Mouse (Mus musculus): ENCODE data around the gene 1700029F12Rik. TPM values are rescaled to one million over a fixed set of nuclear protein-coding genes. Genes with fewer than 3 reads are reported as not detected.

Gene 1700029F12Rik
- polyA plus RNA-seq, 1 experiment: 0.09 TPM

DNA sequence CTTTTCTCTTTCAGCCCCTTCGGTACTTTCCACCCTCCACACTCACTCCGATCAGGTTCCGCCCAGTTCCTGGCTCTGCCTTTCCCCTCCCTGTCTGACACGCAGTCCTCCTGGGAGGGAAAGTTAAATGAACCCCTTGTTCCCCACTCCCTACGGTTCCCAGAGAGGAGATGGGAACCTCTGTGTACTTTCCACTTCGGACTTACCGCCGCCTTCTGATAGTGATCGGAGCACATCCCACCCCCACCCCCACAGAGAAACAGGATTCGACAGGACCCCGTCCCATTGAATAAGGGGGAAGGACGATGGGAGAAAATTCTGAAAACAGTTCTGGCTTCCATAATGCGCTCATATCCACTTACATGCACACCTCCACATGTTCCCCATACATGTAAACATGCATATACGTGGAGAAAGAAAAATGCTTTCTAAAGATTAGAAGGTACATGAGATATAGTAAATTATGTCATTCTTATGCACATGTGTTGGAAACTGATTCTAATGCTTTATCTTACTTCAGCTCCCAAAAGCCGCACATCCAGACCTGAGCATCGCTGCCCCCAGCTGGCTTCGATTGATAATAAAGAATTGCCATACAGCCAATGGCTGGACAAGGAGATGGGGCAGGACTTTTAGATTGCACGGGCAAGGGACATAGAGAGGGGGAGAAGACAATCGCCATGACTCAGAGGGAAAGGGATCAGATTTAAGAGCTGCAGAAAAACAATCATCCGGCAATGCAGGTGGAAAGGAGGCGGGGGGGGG is 26.5 kb downstream of the 1700029F12Rik start:
- TF ChIP-seq CTCF (IDR thresholded peaks at IDR 0.05; ENCODE audit: extremely low read depth, insufficient read depth, insufficient read length, insufficient replicate concordance) (no peak), POLR2A (IDR thresholded peaks at IDR 0.05; ENCODE audit: low read depth, low read length) (no peak)
- Histone ChIP-seq H3K4me1 (ENCODE audit: control insufficient read depth, insufficient read depth, insufficient read length) (0 out of 2 replicates have a peak, but pooled peaks cover 2% of the 10 kb centered on the region), H3K36me3 (ENCODE audit: control insufficient read depth, insufficient read depth, low read length) (no peaks in the 10 kb centered on the region), H3K4me3 (ENCODE audit: extremely low read depth, insufficient read depth, insufficient read length) (peak overlapping the region; percentile 38; the same call in 1 of the 2 replicates), H3K27ac (ENCODE audit: insufficient read depth, low read length) (no peak overlapping the region), H3K27me3 (ENCODE audit: control insufficient read depth, insufficient read depth, low read length) (peaks cover 7% of the 10 kb centered on the region; the same call in 1 of the 2 replicates)
- DNase-seq (ENCODE audit: low read depth in 1 of 2, low spot score in 2 of 2): no peak
- WGBS: 3% methylated on average over 21 of the region's 21 CpGs

DNA sequence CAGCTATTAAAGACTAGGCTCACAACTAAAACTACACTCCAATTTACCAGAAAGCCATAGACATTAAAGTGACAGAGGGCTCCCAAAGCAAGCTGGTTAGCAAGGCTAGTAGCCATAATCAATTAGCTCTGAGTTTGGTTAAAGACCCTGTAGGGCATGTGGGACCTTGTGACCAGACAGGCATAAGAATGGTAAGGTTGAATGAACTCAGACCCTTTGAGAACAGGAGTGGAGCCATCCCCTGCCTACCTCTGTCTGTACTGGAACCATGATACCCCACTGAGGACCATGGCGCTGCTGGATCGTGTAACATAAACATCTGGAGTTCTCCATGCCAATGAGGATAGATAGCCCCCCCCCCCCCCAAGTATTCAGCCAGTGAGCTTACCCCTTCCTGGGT is 27.4 kb downstream of the 1700029F12Rik start:
- Histone ChIP-seq H3K36me3 (ENCODE audit: control insufficient read depth, insufficient read depth, low read length) (no peaks in the 10 kb centered on the region), H3K27me3 (ENCODE audit: control insufficient read depth, insufficient read depth, low read length) (peaks cover 7% of the 10 kb centered on the region; the same call in 1 of the 2 replicates), H3K4me3 (ENCODE audit: extremely low read depth, insufficient read depth, insufficient read length) (no peak overlapping the region), H3K27ac (ENCODE audit: insufficient read depth, low read length) (no peak overlapping the region), H3K4me1 (ENCODE audit: control insufficient read depth, insufficient read depth, insufficient read length) (0 out of 2 replicates have a peak, but pooled peaks cover 2% of the 10 kb centered on the region)
- TF ChIP-seq POLR2A (IDR thresholded peaks at IDR 0.05; ENCODE audit: low read depth, low read length) (no peak), CTCF (IDR thresholded peaks at IDR 0.05; ENCODE audit: extremely low read depth, insufficient read depth, insufficient read length, insufficient replicate concordance) (no peak)
- no peak for DNase-seq (ENCODE audit: low read depth in 1 of 2, low spot score in 2 of 2)
- 64% methylated on average over 2 of the region's 2 CpGs for whole genome bisulfite sequencing

- no peaks in the 10 kb centered on the region for H3K36me3 ChIP-seq (ENCODE audit: control insufficient read depth, insufficient read depth, low read length)
- no peak overlapping the region for H3K4me3 ChIP-seq (ENCODE audit: extremely low read depth, insufficient read depth, insufficient read length)
- no peak for DNase-seq (ENCODE audit: low read depth in 1 of 2, low spot score in 2 of 2)
- no peaks in the 10 kb centered on the region for H3K27me3 ChIP-seq (ENCODE audit: control insufficient read depth, insufficient read depth, low read length)
- no peak overlapping the region for H3K27ac ChIP-seq (ENCODE audit: insufficient read depth, low read length)
- TF ChIP-seq CTCF (IDR thresholded peaks at IDR 0.05; ENCODE audit: extremely low read depth, insufficient read depth, insufficient read length, insufficient replicate concordance): no peak
- no peak for TF ChIP-seq POLR2A (IDR thresholded peaks at IDR 0.05; ENCODE audit: low read depth, low read length)
- no peaks in the 10 kb centered on the region for H3K4me1 ChIP-seq (ENCODE audit: control insufficient read depth, insufficient read depth, insufficient read length)
- 89% methylated on average over 1 of the region's 1 CpGs for WGBS
These were observed 37.1 kb downstream of the 1700029F12Rik start for GRCm38 (mm10) chr13:96997080-96997479.

GRCm38 (mm10) chr13:96995243-96995642 is 38.9 kb downstream of the 1700029F12Rik start:
- DNase-seq (ENCODE audit: low read depth in 1 of 2, low spot score in 2 of 2): no peak
- TF ChIP-seq POLR2A (IDR thresholded peaks at IDR 0.05; ENCODE audit: low read depth, low read length): no peak
- TF ChIP-seq CTCF (IDR thresholded peaks at IDR 0.05; ENCODE audit: extremely low read depth, insufficient read depth, insufficient read length, insufficient replicate concordance): no peak
- no peaks in the 10 kb centered on the region for H3K27me3 ChIP-seq (ENCODE audit: control insufficient read depth, insufficient read depth, low read length)
- no peaks in the 10 kb centered on the region for H3K4me1 ChIP-seq (ENCODE audit: control insufficient read depth, insufficient read depth, insufficient read length)
- 5% methylated on average over 5 of the region's 5 CpGs for WGBS
- H3K27ac ChIP-seq (ENCODE audit: insufficient read depth, low read length): no peak overlapping the region
- no peak overlapping the region for H3K4me3 ChIP-seq (ENCODE audit: extremely low read depth, insufficient read depth, insufficient read length)
- H3K36me3 ChIP-seq (ENCODE audit: control insufficient read depth, insufficient read depth, low read length): no peaks in the 10 kb centered on the region

DNA sequence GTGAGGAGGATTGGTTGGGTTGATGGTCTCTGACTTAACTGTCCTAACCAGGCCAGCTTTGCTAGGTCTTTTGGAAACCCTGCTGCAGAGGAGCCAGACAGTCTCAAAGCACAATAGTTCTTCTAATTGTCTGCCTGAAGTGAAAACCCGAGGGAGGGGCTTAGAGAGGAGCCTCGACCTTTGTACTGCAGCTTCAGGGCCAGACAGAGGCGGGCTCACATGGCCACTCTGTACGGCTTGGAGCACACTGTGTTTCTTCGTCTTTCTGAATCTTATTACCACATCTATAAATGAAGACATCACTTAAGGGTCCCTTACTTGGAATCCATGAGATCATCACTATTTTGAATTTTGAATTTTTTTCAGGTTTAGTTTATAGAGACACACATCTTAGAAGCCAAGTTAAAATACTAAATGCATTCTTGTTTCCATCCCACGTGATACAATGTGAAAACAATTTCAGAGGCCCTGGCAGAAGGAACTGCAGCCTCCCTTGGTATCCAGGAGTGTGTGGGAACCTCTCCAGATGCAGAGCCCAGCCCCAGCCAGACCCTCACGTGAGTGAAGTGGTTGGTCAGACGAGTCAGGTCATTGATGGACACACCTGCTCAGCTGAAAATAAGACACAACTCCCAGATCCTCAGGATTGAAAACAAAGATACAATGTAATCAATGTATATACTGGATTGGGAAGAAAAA is 40.7 kb downstream of the 1700029F12Rik start:
- no peak overlapping the region for H3K4me3 ChIP-seq (ENCODE audit: extremely low read depth, insufficient read depth, insufficient read length)
- WGBS: 69% methylated on average over 8 of the region's 8 CpGs
- DNase-seq (ENCODE audit: low read depth in 1 of 2, low spot score in 2 of 2): no peak
- H3K27ac ChIP-seq (ENCODE audit: insufficient read depth, low read length): no peak overlapping the region
- TF ChIP-seq CTCF (IDR thresholded peaks at IDR 0.05; ENCODE audit: extremely low read depth, insufficient read depth, insufficient read length, insufficient replicate concordance) (no peak), POLR2A (IDR thresholded peaks at IDR 0.05; ENCODE audit: low read depth, low read length) (no peak)
- no peaks in the 10 kb centered on the region for H3K27me3 ChIP-seq (ENCODE audit: control insufficient read depth, insufficient read depth, low read length)
- H3K4me1 ChIP-seq (ENCODE audit: control insufficient read depth, insufficient read depth, insufficient read length): no peaks in the 10 kb centered on the region
- H3K36me3 ChIP-seq (ENCODE audit: control insufficient read depth, insufficient read depth, low read length): no peaks in the 10 kb centered on the region

- Histone ChIP-seq H3K36me3 (ENCODE audit: control insufficient read depth, insufficient read depth, low read length) (no peaks in the 10 kb centered on the region), H3K27ac (ENCODE audit: insufficient read depth, low read length) (no peak overlapping the region), H3K4me3 (ENCODE audit: extremely low read depth, insufficient read depth, insufficient read length) (no peak overlapping the region), H3K4me1 (ENCODE audit: control insufficient read depth, insufficient read depth, insufficient read length) (no peaks in the 10 kb centered on the region), H3K27me3 (ENCODE audit: control insufficient read depth, insufficient read depth, low read length) (no peaks in the 10 kb centered on the region)
- DNase-seq (ENCODE audit: low read depth in 1 of 2, low spot score in 2 of 2): no peak
- TF ChIP-seq CTCF (IDR thresholded peaks at IDR 0.05; ENCODE audit: extremely low read depth, insufficient read depth, insufficient read length, insufficient replicate concordance): no peak
- TF ChIP-seq POLR2A (IDR thresholded peaks at IDR 0.05; ENCODE audit: low read depth, low read length): no peak
- 31% methylated on average over 14 of the region's 14 CpGs for WGBS
These were observed 43.4 kb downstream of the 1700029F12Rik start for GRCm38 (mm10) chr13:96990561-96991265.

All from spleen, adult 2 months (tissue).